Mouse (Mus musculus) CD4-positive naive resting alpha-beta T cell, adult 57 days (primary cell): ENCODE results near the gene Mrpl28. TPM values are rescaled to one million over a fixed set of nuclear protein-coding genes. Genes with fewer than 3 reads are reported as not detected.

Experiments
- total RNA-seq: library from RNA; stranded (reverse); gene quantifications from one replicate; pipeline ENCODE4 v1.2.4, GENCODE M21; 2023

Mrpl28 gene
- 41.8 TPM for total RNA-seq

GRCm38 (mm10) chr17:26123267-26123684, at the start of gene Mrpl28:
Gene Mrpl28, plus strand, starts transcription at chr17:26123500.

GRCm38 (mm10) chr17:26089905-26090632, 33.2 kb upstream of the Mrpl28 start, which contains the start of gene Decr2:
Gene Decr2, minus strand, starts transcription at chr17:26090337.

DNA sequence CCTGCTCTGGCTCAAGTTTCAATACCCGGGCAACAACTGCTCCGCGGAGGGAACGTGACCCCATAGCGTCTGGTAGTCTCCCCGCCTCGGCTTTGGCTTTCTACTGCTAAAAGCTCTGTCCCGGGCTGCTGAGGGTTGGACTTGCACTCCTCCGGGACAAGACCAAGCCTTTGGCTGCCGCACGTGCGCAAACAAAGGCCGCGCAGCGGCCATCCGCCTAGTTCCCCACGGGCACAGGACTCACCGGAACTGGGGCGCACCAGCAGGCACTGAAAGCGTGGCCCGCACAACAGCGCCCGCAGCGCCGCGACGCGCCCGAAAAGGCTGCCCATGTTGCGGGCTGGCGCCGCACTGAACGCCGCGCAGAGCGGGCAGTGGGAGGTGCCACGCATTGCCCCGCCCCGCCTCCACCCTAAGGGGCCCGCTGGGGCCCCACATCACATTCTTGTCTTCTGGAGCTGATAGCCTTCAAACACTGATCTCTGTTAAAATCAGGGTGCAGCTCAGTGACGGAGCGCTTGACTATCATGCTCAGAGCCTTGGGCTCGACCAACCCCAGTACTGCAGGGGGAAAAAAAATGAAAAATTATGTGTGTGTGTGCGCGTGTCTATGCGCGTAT, 28.1 kb upstream of the Mrpl28 start, which contains the start of gene Nme4:
Gene Nme4 (minus strand): TSS at position 482 of the 620 bp plus-strand sequence.

GRCm38 (mm10) chr17:26113181-26113948, 9.9 kb upstream of the Mrpl28 start, which contains the start of gene Tmem8:
Gene Tmem8, plus strand, starts transcription at chr17:26113299.

DNA sequence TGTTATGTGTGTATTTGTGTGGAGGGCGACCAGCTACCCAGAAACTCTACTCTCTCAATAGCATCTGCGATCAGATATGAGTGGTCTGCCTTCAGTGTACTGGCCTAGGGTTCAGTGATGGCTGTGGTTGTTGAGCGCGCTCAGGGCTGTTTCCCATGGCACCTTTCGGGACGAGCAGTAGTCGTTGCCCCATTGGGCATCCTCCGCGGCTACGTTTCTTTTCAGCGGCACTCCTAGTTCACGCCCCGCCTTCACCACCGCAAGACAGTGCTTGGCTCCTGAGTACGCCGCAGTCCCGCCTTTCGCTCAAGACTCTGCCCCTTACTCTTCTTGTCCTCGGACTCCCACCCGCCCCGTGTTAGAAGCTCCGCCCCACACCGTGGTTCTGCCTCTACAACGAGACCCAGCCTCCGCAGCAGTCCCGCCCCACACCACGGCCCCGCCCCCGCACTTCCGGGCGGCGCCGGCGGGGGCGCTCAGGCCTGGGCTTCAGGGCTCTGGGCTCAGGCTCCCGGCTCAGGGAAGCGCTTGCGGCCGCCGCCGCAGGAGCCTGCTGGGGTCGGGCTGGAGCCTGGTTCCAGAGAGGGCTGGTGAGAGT, 15.0 kb downstream of the Mrpl28 start, which contains the start of gene Axin1:
Gene Axin1 (plus strand): TSS at position 450 of the 598 bp plus-strand sequence.

Other genes starting within 250 kb of the Mrpl28 start
- gene Mettl26, start 248.4 kb upstream of the Mrpl28 start, total RNA-seq = 29.1 TPM
- gene Wfikkn1, start 242.6 kb upstream of the Mrpl28 start, total RNA-seq = 9.4 TPM
- gene Rab40c, start 203.8 kb upstream of the Mrpl28 start, total RNA-seq = 22.2 TPM
- 56.0 TPM for gene Pigq, start 178.6 kb upstream of the Mrpl28 start, total RNA-seq
- gene Nhlrc4, start 178.5 kb upstream of the Mrpl28 start, total RNA-seq = not detected
- gene A930017K11Rik, start 170.9 kb upstream of the Mrpl28 start, total RNA-seq = not detected
- gene Capn15, start 137.7 kb upstream of the Mrpl28 start, total RNA-seq = 40.8 TPM
- gene Rab11fip3, start 53.9 kb upstream of the Mrpl28 start, total RNA-seq = 22.1 TPM
- gene Decr2, start 33.2 kb upstream of the Mrpl28 start, total RNA-seq = 5.7 TPM
- 5.0 TPM for gene Nme4, start 27.9 kb upstream of the Mrpl28 start, total RNA-seq
- 23.6 TPM for gene Tmem8, start 10.2 kb upstream of the Mrpl28 start, total RNA-seq
- 115 TPM for gene Axin1, start 15.2 kb downstream of the Mrpl28 start, total RNA-seq
- gene Pdia2, start 75.6 kb downstream of the Mrpl28 start, total RNA-seq = not detected
- gene Rgs11, start 79.5 kb downstream of the Mrpl28 start, total RNA-seq = 28.9 TPM
- not detected for gene Arhgdig, start 84.3 kb downstream of the Mrpl28 start, total RNA-seq
- gene Fam234a, start 120.7 kb downstream of the Mrpl28 start, total RNA-seq = 34.4 TPM
- 113 TPM for gene Luc7l, start 129.4 kb downstream of the Mrpl28 start, total RNA-seq